Mouse (Mus musculus) kidney, embryonic 15.5 days (tissue): ENCODE data around the gene Olfr323. TPM values are rescaled to one million over a fixed set of nuclear protein-coding genes. Genes with fewer than 3 reads are reported as not detected.

Source experiments
- ATAC-seq: fragments of 200-750 bp; cut with Nextera tagmentation; replicated peaks from 2 replicates; pipeline ENCODE4 v1.8.0; 2017; ENCODE audit warnings: moderate TSS enrichment; ENCODE audit not compliant: low FRiP score
- H3K27ac ChIP-seq: fragments of 300-500 bp; sonication (generic); 2 replicates; pipeline ENCODE4 v1.5.1; 2015; ENCODE audit warnings: mild to moderate bottlenecking, inconsistent platforms
- H3K27me3 ChIP-seq: fragments of 300-500 bp; sonication (generic); 2 replicates; pipeline ENCODE4 v1.6.1; 2015; ENCODE audit warnings: inconsistent platforms
- H3K36me3 ChIP-seq: fragments of 300-500 bp; sonication (generic); 2 replicates; pipeline ENCODE4 v1.6.1; 2015; ENCODE audit warnings: inconsistent platforms
- H3K4me1 ChIP-seq: fragments of 300-500 bp; sonication (generic); 2 replicates; pipeline ENCODE4 v1.6.1; 2015; ENCODE audit warnings: inconsistent platforms
- H3K4me2 ChIP-seq: fragments of 300-500 bp; sonication (generic); 2 replicates; pipeline ENCODE4 v1.6.1; 2015; ENCODE audit warnings: moderate library complexity, mild to moderate bottlenecking, inconsistent platforms
- H3K4me3 ChIP-seq: fragments of 300-500 bp; sonication (generic); replicated peaks from 2 replicates; pipeline ENCODE4 v1.5.1; 2015; ENCODE audit warnings: mild to moderate bottlenecking, inconsistent platforms
- H3K9ac ChIP-seq: fragments of 300-500 bp; sonication (generic); 2 replicates; pipeline ENCODE4 v1.6.1; 2015; ENCODE audit warnings: mild to moderate bottlenecking, inconsistent platforms
- H3K9me3 ChIP-seq: fragments of 300-500 bp; sonication (generic); replicated peaks from 2 replicates; pipeline ENCODE4 v1.6.1; 2016; ENCODE audit warnings: inconsistent platforms
- WGBS: fragments of 180-500 bp; shearing (Covaris S2); methylation state at CpG from one replicate; pipeline ENCODE4 v1.1.7; 2015; ENCODE audit warnings: mixed read lengths; 5-methylcytosine and 5-hydroxymethylcytosine counted together
- polyA plus RNA-seq: library from polyadenylated mRNA; unstranded; fragments of >200 nt; fragmentation: Nextera tagmentation; extraction: Ambion mirVana; gene quantifications from 2 replicates; pipeline ENCODE4 v1.2.1, GENCODE M21; 2015

Gene Olfr323
- polyA plus RNA-seq, 1 experiment from 2014 or later = not detected

DNA sequence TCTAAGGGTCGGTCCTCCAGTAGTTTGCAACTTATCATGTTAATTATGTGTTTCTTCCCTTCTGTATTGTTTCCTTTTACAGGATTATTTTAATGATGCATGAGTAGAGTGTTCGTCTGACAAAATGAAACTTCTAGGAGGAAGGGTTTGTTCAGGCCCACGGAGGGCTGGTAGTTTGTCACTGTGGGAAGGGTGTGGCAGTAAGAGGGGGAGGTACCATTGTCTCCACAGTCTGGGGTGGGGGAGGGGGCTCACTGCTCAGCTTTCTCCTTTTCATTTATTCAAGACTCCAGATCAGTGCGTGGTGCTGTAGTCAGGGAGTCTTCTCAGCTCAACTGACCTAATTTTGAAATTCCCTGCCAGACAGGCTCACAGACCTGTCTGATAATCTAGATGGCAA is 4.2 kb downstream of the Olfr323 start:
- no peak for ATAC-seq
- WGBS = 44% methylated on average over 4 of the region's 4 CpGs

DNA sequence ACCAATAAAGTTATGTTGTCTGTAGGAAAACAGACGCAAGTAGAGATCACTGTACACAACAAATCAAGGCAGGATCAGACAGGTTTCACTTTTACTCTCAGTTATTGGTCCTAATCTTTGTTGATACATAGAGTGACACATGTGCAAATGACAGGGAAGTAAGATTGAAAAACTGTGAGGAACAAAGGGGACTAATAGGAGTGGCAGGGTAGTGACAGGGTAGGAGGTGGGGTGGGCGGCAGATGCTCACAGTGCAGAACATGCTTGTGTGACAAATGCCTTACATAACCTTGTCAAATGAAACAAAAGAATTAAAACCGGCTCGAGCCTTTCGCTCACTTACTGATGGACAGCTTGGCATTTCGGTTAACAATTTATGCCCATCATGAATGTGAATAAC is 11.5 kb downstream of the Olfr323 start:
- no peaks in the 10 kb centered on the region for H3K36me3 ChIP-seq
- H3K9me3 ChIP-seq = no peaks in the 10 kb centered on the region
- no peak overlapping the region for H3K9ac ChIP-seq
- H3K27me3 ChIP-seq = no peaks in the 10 kb centered on the region
- H3K4me3 ChIP-seq = no peak overlapping the region
- no peak for ATAC-seq
- H3K4me1 ChIP-seq = no peaks in the 10 kb centered on the region
- no peak overlapping the region for H3K27ac ChIP-seq
- no peak overlapping the region for H3K4me2 ChIP-seq
- 79% methylated on average over 6 of the region's 6 CpGs for WGBS

More for the DNA sequence above, 4.2 kb downstream of the Olfr323 start:
- no peaks in the 10 kb centered on the region for H3K9me3 ChIP-seq
- H3K9ac ChIP-seq = no peak overlapping the region
- no peaks in the 10 kb centered on the region for H3K27me3 ChIP-seq
- no peak overlapping the region for H3K4me3 ChIP-seq
- no peaks in the 10 kb centered on the region for H3K4me1 ChIP-seq
- H3K4me2 ChIP-seq = no peak overlapping the region
- no peak overlapping the region for H3K27ac ChIP-seq
- no peaks in the 10 kb centered on the region for H3K36me3 ChIP-seq

DNA sequence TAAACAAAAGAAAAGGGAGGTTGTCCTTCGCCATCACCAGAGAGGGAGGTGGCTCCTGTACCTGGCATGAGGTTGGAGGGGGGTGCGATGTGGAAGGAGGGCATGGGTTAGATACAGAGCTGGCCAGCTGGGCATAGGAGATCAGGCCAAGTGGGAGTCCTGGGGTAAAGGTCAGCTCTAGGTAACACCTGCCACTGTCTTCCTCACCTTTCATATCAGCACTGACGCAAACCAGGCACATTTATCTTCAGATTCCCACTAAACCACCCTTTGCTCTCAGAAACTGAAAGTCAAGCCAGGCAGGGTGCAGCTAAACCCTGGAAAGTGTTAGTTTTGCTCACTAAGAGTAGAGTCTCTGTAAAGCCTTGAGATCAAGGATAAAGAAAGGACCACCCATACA is 11.9 kb downstream of the Olfr323 start:
- Histone ChIP-seq H3K27ac (no peak overlapping the region), H3K4me2 (no peak overlapping the region), H3K9ac (no peak overlapping the region), H3K36me3 (no peaks in the 10 kb centered on the region), H3K4me3 (no peak overlapping the region), H3K9me3 (no peaks in the 10 kb centered on the region), H3K27me3 (no peaks in the 10 kb centered on the region), H3K4me1 (no peaks in the 10 kb centered on the region)
- WGBS = 69% methylated on average over 3 of the region's 3 CpGs
- no peak for ATAC-seq

DNA sequence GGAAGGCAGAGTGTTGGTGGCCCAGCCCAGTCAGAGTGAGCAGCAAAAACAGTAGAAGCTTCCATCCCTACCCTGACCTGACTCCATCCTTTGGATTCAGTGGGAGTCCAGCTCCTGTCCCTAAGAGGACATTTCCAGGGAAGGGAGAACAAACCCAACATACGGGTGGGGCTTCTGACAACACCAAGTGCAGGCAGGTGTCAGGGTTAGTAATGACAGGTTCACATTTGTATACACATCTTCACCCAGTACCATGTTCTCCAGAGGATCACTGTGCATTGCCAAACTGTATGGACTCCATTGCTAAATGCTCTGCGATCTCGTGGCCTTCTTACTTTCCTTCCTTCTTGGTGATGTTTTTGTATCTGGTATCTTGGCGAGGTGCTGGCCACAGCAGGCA is 14.3 kb downstream of the Olfr323 start, which contains the start of gene 2210407C18Rik:
2210407C18Rik (minus strand) TSS at position 101 of the 400 bp plus-strand sequence.
- WGBS = 88% methylated on average over 4 of the region's 4 CpGs
- no peaks in the 10 kb centered on the region for H3K36me3 ChIP-seq
- no peaks in the 10 kb centered on the region for H3K9me3 ChIP-seq
- no peak within 1 kb of the TSS for H3K4me2 ChIP-seq
- H3K9ac ChIP-seq = no peak within 1 kb of the TSS
- ATAC-seq = no peak
- no peaks in the 10 kb centered on the region for H3K4me1 ChIP-seq
- H3K27ac ChIP-seq = no peak within 1 kb of the TSS
- no peak within 1 kb of the TSS for H3K4me3 ChIP-seq
- no peaks in the 10 kb centered on the region for H3K27me3 ChIP-seq

DNA sequence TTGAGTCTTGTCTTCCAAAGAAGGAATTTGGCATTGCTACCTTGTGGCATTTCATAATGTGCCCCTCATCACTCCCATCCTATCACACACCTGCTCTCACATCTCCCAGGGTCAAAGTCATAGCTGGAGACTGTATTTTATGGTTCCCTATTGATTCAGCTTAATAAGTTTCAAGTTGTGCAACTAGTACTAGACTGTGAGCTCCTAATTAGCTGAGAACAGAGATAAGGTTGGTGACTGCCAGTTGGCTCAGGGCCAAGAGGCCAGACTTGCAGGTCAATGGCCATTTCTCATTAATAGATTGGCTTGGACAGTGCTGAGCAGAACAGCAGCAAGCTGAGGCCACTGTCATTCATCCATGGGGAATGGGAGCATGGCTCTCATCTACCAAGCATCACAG is 15.8 kb downstream of the Olfr323 start:
- Histone ChIP-seq H3K4me1 (no peaks in the 10 kb centered on the region), H3K9me3 (no peaks in the 10 kb centered on the region), H3K27me3 (no peaks in the 10 kb centered on the region), H3K9ac (no peak overlapping the region), H3K4me2 (no peak overlapping the region), H3K36me3 (no peaks in the 10 kb centered on the region), H3K27ac (no peak overlapping the region), H3K4me3 (no peak overlapping the region)
- ATAC-seq = no peak

DNA sequence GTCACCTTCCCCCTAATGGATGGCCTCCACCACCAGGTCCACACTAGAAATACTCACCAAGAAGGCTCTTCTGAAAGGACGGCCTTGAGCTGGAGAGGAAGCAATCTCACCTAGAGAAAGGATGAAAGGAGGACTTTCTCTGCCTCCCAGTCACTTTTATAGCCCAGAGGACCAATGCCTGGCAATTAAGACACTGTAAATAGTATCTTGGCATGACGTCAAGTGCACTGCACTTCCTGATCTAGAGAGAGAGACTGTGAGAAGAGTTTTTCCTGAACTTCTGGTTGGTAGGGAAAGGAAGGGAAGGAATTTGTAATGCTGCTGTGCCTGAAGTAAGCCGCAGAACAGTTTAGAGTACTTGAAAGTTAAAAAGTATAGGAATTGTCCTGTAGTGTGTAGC is 16.9 kb downstream of the Olfr323 start:
- WGBS = 46% methylated on average over 3 of the region's 3 CpGs
- Histone ChIP-seq H3K9me3 (no peaks in the 10 kb centered on the region), H3K27ac (no peak overlapping the region), H3K4me1 (no peaks in the 10 kb centered on the region), H3K27me3 (no peaks in the 10 kb centered on the region), H3K4me3 (no peak overlapping the region), H3K9ac (no peak overlapping the region), H3K4me2 (no peak overlapping the region), H3K36me3 (no peaks in the 10 kb centered on the region)
- ATAC-seq = no peak

DNA sequence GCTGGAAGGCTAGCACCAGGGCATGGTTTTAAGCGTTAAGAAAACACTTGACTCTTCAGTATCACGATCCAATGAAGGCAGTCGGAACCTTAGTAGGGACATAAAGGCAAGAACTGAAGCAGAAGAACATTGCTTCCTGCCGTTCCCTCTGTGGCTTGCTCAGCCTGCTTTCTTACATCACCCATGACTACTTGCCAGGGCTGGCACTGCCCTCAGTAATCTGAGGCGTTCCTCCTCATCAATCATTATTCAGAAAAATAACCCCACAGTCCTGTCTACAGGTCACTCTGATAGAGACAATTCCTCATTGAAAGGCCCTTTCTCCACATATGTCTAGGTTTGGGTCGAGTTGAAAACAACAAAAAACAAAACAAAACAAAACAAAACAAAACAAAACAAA is 23.3 kb downstream of the Olfr323 start:
- Histone ChIP-seq H3K4me2 (no peak overlapping the region), H3K27me3 (no peaks in the 10 kb centered on the region), H3K36me3 (no peaks in the 10 kb centered on the region), H3K27ac (no peak overlapping the region), H3K9me3 (no peaks in the 10 kb centered on the region), H3K4me3 (no peak overlapping the region), H3K9ac (no peak overlapping the region), H3K4me1 (no peaks in the 10 kb centered on the region)
- no peak for ATAC-seq
- WGBS = 71% methylated on average over 6 of the region's 6 CpGs

DNA sequence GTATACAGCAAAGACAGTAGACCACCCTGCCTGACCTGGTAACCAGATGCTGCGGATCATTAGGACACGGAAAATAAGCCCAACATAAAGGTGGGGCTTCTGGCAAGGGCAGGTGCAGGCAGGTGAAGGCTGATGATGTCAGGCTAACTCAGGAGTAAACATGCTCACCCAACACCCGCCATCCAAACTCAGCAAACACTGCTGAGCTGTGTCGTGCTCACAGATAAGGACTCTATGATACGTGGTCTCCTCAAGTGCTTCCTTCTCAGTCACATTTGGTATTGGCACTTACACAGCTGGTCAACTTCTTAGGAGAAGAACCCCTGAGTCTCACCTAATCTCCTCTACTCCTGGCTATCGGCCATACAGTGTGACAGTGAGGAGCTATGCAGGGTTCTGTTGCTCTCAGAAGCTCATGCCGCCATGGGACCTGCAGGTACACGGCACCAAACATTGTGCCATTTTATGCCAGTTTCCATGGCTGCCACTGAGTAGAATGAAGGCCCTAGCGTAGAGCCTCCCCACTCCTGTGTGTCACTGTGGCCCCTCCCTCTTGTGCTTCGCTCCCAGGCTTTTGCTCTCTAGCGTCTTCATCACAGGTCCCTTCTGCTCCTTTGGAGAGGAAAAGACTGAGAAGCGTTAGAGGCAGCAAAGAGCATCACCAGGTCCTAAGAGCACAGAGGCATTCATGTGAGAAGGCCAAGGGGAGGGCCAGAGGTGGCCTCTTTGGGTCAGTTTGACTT is 24.0 kb downstream of the Olfr323 start:
- no peak for ATAC-seq
- WGBS = 86% methylated on average over 12 of the region's 12 CpGs
- H3K4me2 ChIP-seq = no peak overlapping the region

DNA sequence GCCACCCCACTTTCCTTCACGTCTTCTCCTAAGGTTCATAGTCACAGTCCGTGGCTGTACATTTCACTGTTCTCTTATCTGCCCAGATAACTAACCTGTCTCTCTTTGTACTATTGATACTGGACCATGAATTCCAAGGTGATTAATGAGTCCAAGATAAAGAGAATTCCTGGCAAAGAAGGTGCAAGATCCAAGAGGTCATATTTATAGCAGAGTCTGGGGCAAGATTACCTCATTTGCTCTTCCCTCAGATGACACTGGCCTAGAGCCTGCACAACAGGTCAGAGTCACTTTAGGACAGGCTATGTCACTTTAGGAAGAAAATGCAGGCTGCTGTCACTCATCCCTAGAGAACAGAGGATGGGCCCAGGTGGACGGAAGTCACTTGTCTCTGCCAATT is 25.1 kb downstream of the Olfr323 start:
- Histone ChIP-seq H3K9me3 (no peaks in the 10 kb centered on the region), H3K4me3 (no peak overlapping the region), H3K9ac (no peak overlapping the region), H3K4me1 (no peaks in the 10 kb centered on the region), H3K27ac (no peak overlapping the region), H3K27me3 (no peaks in the 10 kb centered on the region), H3K36me3 (no peaks in the 10 kb centered on the region), H3K4me2 (no peak overlapping the region)
- 75% methylated on average over 3 of the region's 3 CpGs for WGBS
- ATAC-seq = no peak

More for the DNA sequence above, 24.0 kb downstream of the Olfr323 start:
- Histone ChIP-seq H3K9me3 (no peaks in the 10 kb centered on the region), H3K4me1 (no peaks in the 10 kb centered on the region), H3K36me3 (no peaks in the 10 kb centered on the region), H3K9ac (no peak overlapping the region), H3K27me3 (no peaks in the 10 kb centered on the region), H3K27ac (no peak overlapping the region), H3K4me3 (no peak overlapping the region)

DNA sequence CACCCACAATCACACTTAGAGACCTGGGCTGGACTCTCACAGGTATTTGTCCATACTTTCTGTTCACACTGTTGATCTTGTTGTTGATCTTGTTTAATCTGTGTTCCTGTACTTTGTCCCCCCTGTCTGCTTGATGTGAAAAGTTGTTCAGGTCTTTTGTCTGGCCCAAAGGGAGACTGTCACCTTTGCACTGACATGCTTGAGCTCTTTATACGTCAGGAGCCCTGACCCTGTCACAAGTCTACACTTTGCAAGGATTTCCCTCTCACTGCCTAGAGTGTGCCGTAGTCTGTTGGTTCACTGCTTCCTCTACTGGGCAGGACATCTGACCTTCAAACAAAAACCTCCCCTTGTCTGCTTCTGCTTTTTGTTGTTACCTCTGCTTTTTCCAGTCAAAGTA is 25.6 kb downstream of the Olfr323 start:
- no peak overlapping the region for H3K4me2 ChIP-seq
- H3K27ac ChIP-seq = no peak overlapping the region
- no peaks in the 10 kb centered on the region for H3K9me3 ChIP-seq
- no peak overlapping the region for H3K9ac ChIP-seq
- no peak overlapping the region for H3K4me3 ChIP-seq
- H3K27me3 ChIP-seq = no peaks in the 10 kb centered on the region
- no peaks in the 10 kb centered on the region for H3K36me3 ChIP-seq
- WGBS = 50% methylated on average over 2 of the region's 2 CpGs
- H3K4me1 ChIP-seq = no peaks in the 10 kb centered on the region
- no peak for ATAC-seq

DNA sequence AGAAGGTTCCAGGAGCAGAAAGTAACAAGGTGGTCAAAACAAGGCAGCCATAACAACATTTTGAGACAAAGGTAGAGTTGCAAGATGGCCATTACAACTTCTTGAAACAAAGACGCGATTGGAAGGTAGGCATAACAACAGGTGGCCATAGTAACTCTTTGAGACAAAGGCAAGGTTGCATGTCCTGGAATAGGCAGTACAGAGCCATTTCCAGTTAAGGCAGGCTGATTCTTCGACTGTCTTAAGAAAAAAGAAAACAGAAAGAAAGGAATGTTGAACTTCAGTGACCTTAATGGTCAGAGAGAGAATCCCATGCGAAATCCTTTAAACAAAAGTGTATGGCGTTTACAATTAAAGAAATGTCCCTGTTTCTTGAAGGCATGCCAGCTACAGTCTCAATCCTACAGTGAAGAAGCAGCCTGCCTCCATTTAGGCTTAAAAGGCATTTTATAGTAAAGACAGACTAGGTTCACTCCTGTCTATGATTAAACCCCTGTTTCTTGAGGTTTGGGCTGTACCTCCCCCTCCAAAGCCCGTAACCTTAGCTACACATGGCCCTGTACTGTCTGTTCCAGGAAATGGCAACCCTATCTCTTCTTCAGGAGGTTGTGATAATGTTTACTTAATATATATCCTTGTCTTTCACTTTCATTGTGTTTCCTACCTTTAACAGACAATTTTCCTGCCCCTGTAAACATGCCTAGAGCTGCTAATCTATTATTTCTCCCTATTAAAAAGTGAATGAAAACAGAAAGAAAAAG is 27.3 kb downstream of the Olfr323 start:
- 74% methylated on average over 6 of the region's 6 CpGs for WGBS

DNA sequence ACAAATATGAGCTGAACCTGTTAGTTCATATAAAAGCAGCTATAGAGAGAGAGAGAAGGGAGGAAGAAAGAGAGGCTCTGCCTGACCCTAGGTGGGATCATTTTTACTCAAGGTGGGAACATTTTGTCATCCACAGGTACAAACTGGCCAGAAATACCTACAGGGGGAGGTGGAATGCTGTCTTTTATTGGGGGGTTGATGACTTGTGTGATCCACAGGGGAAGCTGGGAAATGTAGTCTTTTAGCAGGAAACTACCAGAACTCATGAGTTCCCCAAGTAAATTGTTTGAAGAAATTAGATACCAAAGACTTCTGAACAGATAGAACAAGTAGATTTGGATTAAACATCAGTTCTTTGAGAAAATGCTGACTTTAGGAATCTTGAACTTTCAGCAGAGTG is 28.2 kb downstream of the Olfr323 start:
- no peaks in the 10 kb centered on the region for H3K36me3 ChIP-seq
- no peaks in the 10 kb centered on the region for H3K9me3 ChIP-seq
- no peak for ATAC-seq
- no peak overlapping the region for H3K9ac ChIP-seq
- H3K4me1 ChIP-seq = no peaks in the 10 kb centered on the region
- no peak overlapping the region for H3K4me2 ChIP-seq
- no peak overlapping the region for H3K27ac ChIP-seq
- no peaks in the 10 kb centered on the region for H3K27me3 ChIP-seq
- H3K4me3 ChIP-seq = no peak overlapping the region

More for the DNA sequence above, 27.3 kb downstream of the Olfr323 start:
- no peak for ATAC-seq
- Histone ChIP-seq H3K4me3 (no peak overlapping the region), H3K27me3 (no peaks in the 10 kb centered on the region), H3K4me2 (no peak overlapping the region), H3K9me3 (no peaks in the 10 kb centered on the region), H3K36me3 (no peaks in the 10 kb centered on the region), H3K4me1 (no peaks in the 10 kb centered on the region), H3K9ac (no peak overlapping the region), H3K27ac (no peak overlapping the region)
